Mouse (Mus musculus): ENCODE results near the gene Mrps7. TPM values are rescaled to one million over a fixed set of nuclear protein-coding genes. Genes with fewer than 3 reads are reported as not detected.

Gene Mrps7
- polyA plus RNA-seq, 1 experiment: 13.3 TPM

DNA sequence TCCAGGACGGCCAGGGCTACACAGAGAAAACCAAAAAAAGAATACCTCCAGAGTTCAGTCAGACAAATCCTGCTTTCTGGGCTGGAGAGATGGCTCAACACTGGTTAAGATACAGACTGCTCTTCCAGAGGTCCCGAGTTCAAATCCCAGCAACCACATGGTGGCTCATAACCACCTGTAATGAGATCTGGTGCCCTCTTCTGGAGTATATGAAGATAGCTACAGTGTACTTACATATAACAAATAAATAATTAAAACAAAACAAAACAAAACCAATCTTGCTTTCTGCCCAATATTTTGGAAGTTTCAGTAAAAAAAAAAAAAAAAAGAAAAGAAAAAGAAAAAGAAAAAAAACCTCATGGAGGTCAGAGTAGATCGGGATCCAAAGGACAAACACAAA is 8.5 kb upstream of the Mrps7 start:
- H3K4me3 ChIP-seq (ENCODE audit: low read depth, low read length): no peak overlapping the region
- TF ChIP-seq POLR2A (IDR thresholded peaks at IDR 0.05; ENCODE audit: low read depth, low read length): no peak
- TF ChIP-seq CTCF (IDR thresholded peaks at IDR 0.05; ENCODE audit: extremely low read depth, insufficient read length, insufficient replicate concordance, low read depth, low read length): no peak
- 92% methylated on average over 3 of the region's 3 CpGs for WGBS
- peaks cover 59% of the 10 kb centered on the region for H3K36me3 ChIP-seq (ENCODE audit: control insufficient read depth, insufficient read depth, low read length)
- H3K27me3 ChIP-seq (ENCODE audit: control insufficient read depth, insufficient read depth, low read length): no peaks in the 10 kb centered on the region
- no peak overlapping the region for H3K27ac ChIP-seq (ENCODE audit: insufficient read depth, low read depth, low read length)
- no peaks in the 10 kb centered on the region for H3K4me1 ChIP-seq (ENCODE audit: control insufficient read depth, insufficient read depth, insufficient read length, low read length)

DNA sequence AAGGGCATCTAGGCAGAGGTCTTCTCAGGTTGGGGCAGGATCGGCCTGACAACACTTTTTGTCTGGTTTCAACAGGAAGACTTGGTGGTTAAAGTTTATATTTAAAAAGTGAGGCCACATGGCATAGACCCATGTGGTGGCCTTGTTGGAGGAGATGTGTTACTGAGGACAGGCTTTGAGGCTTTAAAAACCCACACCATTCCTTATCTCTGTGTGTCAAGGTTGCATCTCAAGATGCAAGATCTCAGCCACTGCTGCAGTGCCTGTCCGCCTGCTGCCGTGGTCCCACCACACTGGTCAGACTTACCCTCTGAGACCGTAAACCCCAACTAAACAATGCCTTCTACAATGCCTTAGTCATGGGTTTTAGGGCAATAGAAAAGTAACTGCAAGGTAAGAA is 5.4 kb upstream of the Mrps7 start:
- no peaks in the 10 kb centered on the region for H3K27me3 ChIP-seq (ENCODE audit: control insufficient read depth, insufficient read depth, low read length)
- TF ChIP-seq CTCF (IDR thresholded peaks at IDR 0.05; ENCODE audit: extremely low read depth, insufficient read length, insufficient replicate concordance, low read depth, low read length) (no peak), POLR2A (IDR thresholded peaks at IDR 0.05; ENCODE audit: low read depth, low read length) (no peak)
- no peak overlapping the region for H3K4me3 ChIP-seq (ENCODE audit: low read depth, low read length)
- H3K4me1 ChIP-seq (ENCODE audit: control insufficient read depth, insufficient read depth, insufficient read length, low read length): peaks cover 8% of the 10 kb centered on the region; the same call in 1 of the 2 replicates
- 89% methylated on average over 4 of the region's 4 CpGs for WGBS
- H3K27ac ChIP-seq (ENCODE audit: insufficient read depth, low read depth, low read length): no peak overlapping the region
- H3K36me3 ChIP-seq (ENCODE audit: control insufficient read depth, insufficient read depth, low read length): peaks cover 31% of the 10 kb centered on the region

DNA sequence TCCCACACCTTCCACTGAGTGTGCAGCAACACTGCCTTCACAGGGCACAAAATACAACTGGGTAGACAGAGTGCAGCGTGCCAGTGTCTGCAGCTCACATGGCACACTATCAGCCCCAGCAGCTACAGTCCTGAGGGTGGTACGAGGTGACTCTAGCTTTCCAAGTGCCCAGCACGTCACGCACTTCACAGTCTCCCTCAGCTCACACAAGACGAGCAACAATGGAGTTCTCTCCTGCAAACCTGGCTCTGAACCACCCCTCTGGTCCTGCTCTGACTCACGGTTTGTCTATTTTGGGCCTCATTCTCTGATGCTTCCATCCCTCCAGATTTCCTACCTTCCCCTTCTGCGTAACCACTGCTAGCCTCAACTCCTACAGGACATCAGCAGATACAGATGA is 4.0 kb upstream of the Mrps7 start:
- TF ChIP-seq POLR2A (IDR thresholded peaks at IDR 0.05; ENCODE audit: low read depth, low read length) (no peak), CTCF (IDR thresholded peaks at IDR 0.05; ENCODE audit: extremely low read depth, insufficient read length, insufficient replicate concordance, low read depth, low read length) (no peak)

DNA sequence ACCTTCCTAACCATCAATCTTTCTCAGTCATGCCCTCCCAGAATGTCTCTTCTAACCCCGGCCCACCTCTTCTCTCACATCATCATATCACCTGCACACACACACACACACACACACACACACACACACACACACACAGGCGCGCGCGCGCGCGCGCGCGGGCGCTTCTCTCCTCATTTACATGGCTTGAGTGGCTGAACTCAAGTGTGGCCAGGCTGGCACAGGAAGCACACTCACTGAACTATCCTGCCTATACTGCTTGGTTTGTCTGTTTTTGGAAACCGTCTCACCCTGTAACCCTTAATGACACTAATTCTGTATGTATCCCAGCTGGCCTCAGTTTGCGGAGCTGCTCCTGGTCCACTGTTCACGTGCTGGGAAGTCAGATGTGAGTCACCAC is 3.0 kb upstream of the Mrps7 start:
- WGBS: 97% methylated on average over 15 of the region's 15 CpGs
- Histone ChIP-seq H3K4me3 (ENCODE audit: low read depth, low read length) (no peak overlapping the region), H3K27me3 (ENCODE audit: control insufficient read depth, insufficient read depth, low read length) (no peaks in the 10 kb centered on the region), H3K36me3 (ENCODE audit: control insufficient read depth, insufficient read depth, low read length) (peaks cover 15% of the 10 kb centered on the region), H3K4me1 (ENCODE audit: control insufficient read depth, insufficient read depth, insufficient read length, low read length) (peaks cover 8% of the 10 kb centered on the region; the same call in 1 of the 2 replicates), H3K27ac (ENCODE audit: insufficient read depth, low read depth, low read length) (no peak overlapping the region)
- no peak for TF ChIP-seq CTCF (IDR thresholded peaks at IDR 0.05; ENCODE audit: extremely low read depth, insufficient read length, insufficient replicate concordance, low read depth, low read length)
- TF ChIP-seq POLR2A (IDR thresholded peaks at IDR 0.05; ENCODE audit: low read depth, low read length): no peak

More for the DNA sequence above, 4.0 kb upstream of the Mrps7 start:
- H3K27ac ChIP-seq (ENCODE audit: insufficient read depth, low read depth, low read length): no peak overlapping the region
- H3K4me1 ChIP-seq (ENCODE audit: control insufficient read depth, insufficient read depth, insufficient read length, low read length): peaks cover 8% of the 10 kb centered on the region; the same call in 1 of the 2 replicates
- WGBS: 94% methylated on average over 7 of the region's 7 CpGs
- peaks cover 18% of the 10 kb centered on the region for H3K36me3 ChIP-seq (ENCODE audit: control insufficient read depth, insufficient read depth, low read length)
- H3K27me3 ChIP-seq (ENCODE audit: control insufficient read depth, insufficient read depth, low read length): no peaks in the 10 kb centered on the region
- H3K4me3 ChIP-seq (ENCODE audit: low read depth, low read length): no peak overlapping the region

DNA sequence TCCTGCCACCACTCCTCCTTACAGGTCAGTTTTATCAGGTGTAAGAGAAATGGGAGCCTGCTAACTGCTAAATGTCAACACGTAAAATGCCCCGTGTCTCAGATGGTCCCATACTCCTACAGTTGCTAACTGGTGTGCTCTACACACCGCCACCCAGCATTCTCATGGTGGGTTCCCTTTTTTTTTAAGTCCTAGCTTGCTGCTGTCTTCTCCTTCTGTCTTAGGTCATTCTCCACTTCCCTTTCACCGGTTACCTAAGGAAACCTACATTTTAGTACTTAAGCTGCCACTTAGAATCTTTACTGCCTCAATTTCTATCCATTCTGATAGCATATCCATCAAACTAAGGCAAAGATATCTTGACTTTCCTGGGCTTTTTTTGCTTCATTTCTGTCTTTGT is 2.6 kb upstream of the Mrps7 start:
- 84% methylated on average over 4 of the region's 4 CpGs for WGBS
- Histone ChIP-seq H3K27me3 (ENCODE audit: control insufficient read depth, insufficient read depth, low read length) (no peaks in the 10 kb centered on the region), H3K27ac (ENCODE audit: insufficient read depth, low read depth, low read length) (no peak overlapping the region), H3K4me3 (ENCODE audit: low read depth, low read length) (no peak overlapping the region), H3K36me3 (ENCODE audit: control insufficient read depth, insufficient read depth, low read length) (peaks cover 19% of the 10 kb centered on the region), H3K4me1 (ENCODE audit: control insufficient read depth, insufficient read depth, insufficient read length, low read length) (peaks cover 8% of the 10 kb centered on the region; the same call in 1 of the 2 replicates)
- TF ChIP-seq CTCF (IDR thresholded peaks at IDR 0.05; ENCODE audit: extremely low read depth, insufficient read length, insufficient replicate concordance, low read depth, low read length): no peak
- no peak for TF ChIP-seq POLR2A (IDR thresholded peaks at IDR 0.05; ENCODE audit: low read depth, low read length)

DNA sequence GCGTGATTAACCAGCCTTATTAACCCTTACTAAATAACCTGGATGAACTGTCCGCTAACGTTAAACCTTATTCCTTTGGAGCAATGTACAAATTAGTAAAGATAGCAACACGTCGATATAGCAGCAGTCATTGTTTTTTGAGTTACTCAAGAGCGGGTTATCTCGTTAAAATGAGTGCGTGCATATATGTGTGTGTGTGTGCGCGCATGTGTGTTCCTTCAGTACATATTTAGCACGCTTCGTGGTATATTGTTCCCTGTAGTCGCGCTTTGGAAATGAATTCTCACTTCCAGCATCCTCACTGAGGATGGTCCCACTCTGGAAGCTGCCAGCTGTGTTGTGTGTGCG is 623 bp upstream of the Mrps7 start:
- peaks cover 8% of the 10 kb centered on the region; the same call in 1 of the 2 replicates for H3K4me1 ChIP-seq (ENCODE audit: control insufficient read depth, insufficient read depth, insufficient read length, low read length)
- no peak for TF ChIP-seq CTCF (IDR thresholded peaks at IDR 0.05; ENCODE audit: extremely low read depth, insufficient read length, insufficient replicate concordance, low read depth, low read length)
- no peak for TF ChIP-seq POLR2A (IDR thresholded peaks at IDR 0.05; ENCODE audit: low read depth, low read length)
- no peaks in the 10 kb centered on the region for H3K27me3 ChIP-seq (ENCODE audit: control insufficient read depth, insufficient read depth, low read length)
- H3K27ac ChIP-seq (ENCODE audit: insufficient read depth, low read depth, low read length): peak overlapping the region; percentile 70
- H3K4me3 ChIP-seq (ENCODE audit: low read depth, low read length): peak overlapping the region; percentile 94
- peaks cover 23% of the 10 kb centered on the region for H3K36me3 ChIP-seq (ENCODE audit: control insufficient read depth, insufficient read depth, low read length)
- 1% methylated on average over 15 of the region's 15 CpGs for WGBS

DNA sequence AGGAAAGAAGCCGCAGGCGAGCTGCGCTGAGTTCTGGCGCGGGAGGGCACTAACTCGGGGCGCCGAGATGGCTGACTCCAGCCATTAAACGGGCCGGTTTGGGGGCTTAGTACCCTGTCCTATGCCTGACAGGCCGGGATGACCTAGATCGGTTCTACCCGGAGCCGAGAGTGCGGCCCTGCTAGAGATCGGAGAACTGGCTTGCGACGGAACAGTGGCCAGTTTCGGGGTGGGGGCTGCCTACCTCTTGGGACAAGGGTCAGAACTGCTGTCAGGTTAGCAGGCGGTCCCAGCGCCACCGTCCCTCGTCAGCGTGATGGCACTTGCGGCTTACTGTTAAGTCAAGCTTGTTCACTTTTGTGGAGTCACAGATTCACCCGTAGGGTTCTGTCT is 575 bp downstream of the Mrps7 start:
- no peaks in the 10 kb centered on the region for H3K27me3 ChIP-seq (ENCODE audit: control insufficient read depth, insufficient read depth, low read length)
- WGBS: under 1% methylated on average over 26 of the region's 26 CpGs

More for the DNA sequence above, 575 bp downstream of the Mrps7 start:
- TF ChIP-seq POLR2A (IDR thresholded peaks at IDR 0.05; ENCODE audit: low read depth, low read length): no peak
- TF ChIP-seq CTCF (IDR thresholded peaks at IDR 0.05; ENCODE audit: extremely low read depth, insufficient read length, insufficient replicate concordance, low read depth, low read length): no peak
- peaks cover 35% of the 10 kb centered on the region for H3K36me3 ChIP-seq (ENCODE audit: control insufficient read depth, insufficient read depth, low read length)
- H3K4me1 ChIP-seq (ENCODE audit: control insufficient read depth, insufficient read depth, insufficient read length, low read length): peaks cover 8% of the 10 kb centered on the region
- H3K27ac ChIP-seq (ENCODE audit: insufficient read depth, low read depth, low read length): peak overlapping the region; percentile 88
- H3K4me3 ChIP-seq (ENCODE audit: low read depth, low read length): peak overlapping the region; percentile 94

All from small intestine, adult 2 months (tissue).